Mouse (Mus musculus) retina, postnatal 7 days (tissue): Measurements from ENCODE around the gene Fam198a.
A peak's percentile ranks its signal among the peaks of the same experiment; 100 is the strongest.

Experiments used
- DNase-seq: peaks from one replicate; pipeline ENCODE4 v3.0.0-alpha.2; 2012; ENCODE audit warnings: low read depth, low spot score

Fam198a gene

GRCm38 (mm10) chr9:121926634-121927405, 24.0 kb upstream of the Fam198a start:
- no peak for DNase-seq

GRCm38 (mm10) chr9:121927721-121928120, 23.1 kb upstream of the Fam198a start:
- DNase-seq: no peak

GRCm38 (mm10) chr9:121928498-121928897, 22.3 kb upstream of the Fam198a start:
- DNase-seq: no peak

- no peak for DNase-seq
Measured at GRCm38 (mm10) chr9:121934856-121935255, 15.9 kb upstream of the Fam198a start.

GRCm38 (mm10) chr9:121936952-121937351, 13.8 kb upstream of the Fam198a start:
- no peak for DNase-seq

GRCm38 (mm10) chr9:121937451-121937864, 13.3 kb upstream of the Fam198a start:
- DNase-seq: no peak

- peak; percentile 36 for DNase-seq
Measured at GRCm38 (mm10) chr9:121937944-121938355, 12.8 kb upstream of the Fam198a start.

- no peak for DNase-seq
Measured at GRCm38 (mm10) chr9:121943005-121943404, 7.8 kb upstream of the Fam198a start.

GRCm38 (mm10) chr9:121943628-121944027, 7.2 kb upstream of the Fam198a start:
- DNase-seq: no peak

GRCm38 (mm10) chr9:121947784-121948183, 3.0 kb upstream of the Fam198a start:
- DNase-seq: peak; percentile 45

- DNase-seq: no peak
Measured at GRCm38 (mm10) chr9:121948431-121948830, 2.4 kb upstream of the Fam198a start.

GRCm38 (mm10) chr9:121951114-121951423, 281 bp downstream of the Fam198a start:
- DNase-seq: no peak

- DNase-seq: no peak
Measured at GRCm38 (mm10) chr9:121952596-121952995, 1.8 kb downstream of the Fam198a start.

GRCm38 (mm10) chr9:121959966-121960635, 9.3 kb downstream of the Fam198a start:
- DNase-seq: no peak

- no peak for DNase-seq
Measured at GRCm38 (mm10) chr9:121964941-121965340, 14.2 kb downstream of the Fam198a start.

GRCm38 (mm10) chr9:121968258-121968657, 17.5 kb downstream of the Fam198a start:
- no peak for DNase-seq

GRCm38 (mm10) chr9:121969841-121970381, 19.1 kb downstream of the Fam198a start:
- DNase-seq: no peak

GRCm38 (mm10) chr9:121973207-121973606, 22.4 kb downstream of the Fam198a start:
- DNase-seq: no peak

- DNase-seq: no peak
Measured at GRCm38 (mm10) chr9:121974141-121974986, 23.6 kb downstream of the Fam198a start.

GRCm38 (mm10) chr9:121975321-121975720, 24.5 kb downstream of the Fam198a start:
- DNase-seq: no peak

- no peak for DNase-seq
Measured at GRCm38 (mm10) chr9:121981046-121981445, 30.3 kb downstream of the Fam198a start.
